9 mouse cellular contexts compared by ENCODE assay signal in genomic region chr5:86410815-86411214, GRCm38 (mm10). TPM values are rescaled to one million over a fixed set of nuclear protein-coding genes. Genes with fewer than 3 reads are reported as not detected.
A peak's percentile ranks its signal among the peaks of the same experiment; 100 is the strongest.
DNase-seq lines count a peak whose midpoint lies in the region; ATAC-seq lines count a peak whose summit lies in the region.
"Had no signal": no experiment of that assay in that cellular context is flagged by ENCODE, and none has a peak within 500 bp of the region (broad histone marks: within the 10 kb centered on the region; RNA-seq: fewer than 3 reads in every experiment).

No protein-coding gene starts in this region.

- ATAC-seq in CD4-positive, CD25-positive, alpha-beta regulatory T cell, adult 4 months: no peak

- peak; percentile 7 for DNase-seq in CD4-positive, CD25-positive, alpha-beta regulatory T cell, adult 2 months (ENCODE audit: low read depth, low spot score)
- peak; percentile 3 to 15 for DNase-seq in kidney, adult 8-10 months
- DNase-seq in kidney, adult 18-20 months: no peak
- peak; percentile 19 for DNase-seq in urinary bladder, postnatal 14 days (ENCODE audit: low spot score)
- DNase-seq in urinary bladder, postnatal 10 days (ENCODE audit: low spot score): no peak
- DNase-seq in thymus, postnatal 14 days: no peak
- no peak for DNase-seq in spleen, adult 12 weeks (ENCODE audit: low spot score)

RNA-seq across cellular contexts. Expression of gene Tmprss11d, which starts 37.6 kb away (rescaled TPM):
- polyA plus RNA-seq in CD4-positive, CD25-positive, alpha-beta regulatory T cell, adult 4 months (2017; shearing (Covaris generic)): not detected
- polyA plus RNA-seq: neural tube, embryonic 14.5 days had no signal

RNA-seq across cellular contexts. Expression of gene Tmprss11a, which starts 58.0 kb away (rescaled TPM):
- not detected for polyA plus RNA-seq in CD4-positive, CD25-positive, alpha-beta regulatory T cell, adult 4 months (2017; shearing (Covaris generic))
- polyA plus RNA-seq: neural tube, embryonic 14.5 days had no signal

Comparison
In these comparisons a context has a peak if more than half of its experiments do, and no peak if none do; other contexts are left out.
1. DNase-seq: peak in CD4-positive, CD25-positive, alpha-beta regulatory T cell, adult 2 months (single experiment), kidney, adult 8-10 months (2 of 2) and urinary bladder, postnatal 14 days (single experiment); none in kidney, adult 18-20 months (single experiment), urinary bladder, postnatal 10 days (single experiment), thymus, postnatal 14 days (single experiment) and spleen, adult 12 weeks (single experiment).